Mouse (Mus musculus): ENCODE measurements at regions not wholly inside any gene's neighbourhood (a gene's known extent, or its start where the extent isn't known, plus 50 kb on each side); places are given as distances from the start of the nearest gene placed in this dataset.
"Not testable (repeated sequence)": the region's sequence is repeated elsewhere in the genome, so short reads cannot be mapped to it uniquely, and the experiment has no call there.

DNA sequence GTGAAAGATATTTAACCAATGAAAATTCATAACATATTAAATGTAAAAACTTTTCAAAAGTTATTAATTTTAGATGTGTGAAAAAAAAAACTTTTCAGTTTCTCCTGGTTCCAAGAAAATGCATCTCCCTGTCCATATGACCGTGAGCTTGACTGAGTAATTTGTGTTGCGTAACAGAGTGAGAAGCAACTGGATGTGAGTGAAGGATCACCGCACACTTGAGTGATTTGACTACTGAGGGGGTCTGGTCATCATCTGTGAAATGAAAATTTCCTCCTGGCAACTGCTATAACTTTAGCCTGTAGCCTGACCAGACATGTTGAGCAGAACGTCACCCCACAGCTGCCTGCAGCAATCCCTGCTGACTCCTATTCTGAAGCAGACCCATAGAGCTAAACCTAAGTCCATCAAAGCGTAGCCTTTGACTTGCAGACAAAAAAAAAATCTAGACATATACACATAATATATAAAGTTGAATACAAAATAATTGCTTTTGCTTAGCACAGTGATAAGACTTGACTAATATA lies 461.2 kb downstream of the Brinp3 start:
- no peak for DNase-seq
- intact Hi-C loops (cut with DNase I): no loop called here

DNA sequence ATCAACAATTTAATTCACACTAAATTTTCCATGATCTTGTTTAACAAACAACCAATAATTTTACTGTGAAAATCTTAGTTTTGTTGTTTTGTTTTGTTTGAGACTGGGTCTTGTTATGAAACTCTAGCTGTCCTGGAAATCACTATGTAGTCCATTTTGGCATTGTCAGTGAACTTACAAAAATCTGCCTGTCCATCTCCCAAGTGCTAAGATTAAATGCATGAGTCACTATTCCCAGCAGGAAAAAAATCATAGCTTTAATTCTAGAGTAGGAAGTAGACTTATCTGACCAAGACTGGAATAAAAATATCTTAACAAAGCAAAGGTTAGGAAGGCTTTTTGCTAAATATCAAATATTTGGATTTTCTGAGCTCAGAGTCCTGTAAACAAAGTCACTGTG lies 461.8 kb downstream of the Brinp3 start:
- DNase-seq: no peak
- intact Hi-C loops (cut with DNase I): no loop called here

DNA sequence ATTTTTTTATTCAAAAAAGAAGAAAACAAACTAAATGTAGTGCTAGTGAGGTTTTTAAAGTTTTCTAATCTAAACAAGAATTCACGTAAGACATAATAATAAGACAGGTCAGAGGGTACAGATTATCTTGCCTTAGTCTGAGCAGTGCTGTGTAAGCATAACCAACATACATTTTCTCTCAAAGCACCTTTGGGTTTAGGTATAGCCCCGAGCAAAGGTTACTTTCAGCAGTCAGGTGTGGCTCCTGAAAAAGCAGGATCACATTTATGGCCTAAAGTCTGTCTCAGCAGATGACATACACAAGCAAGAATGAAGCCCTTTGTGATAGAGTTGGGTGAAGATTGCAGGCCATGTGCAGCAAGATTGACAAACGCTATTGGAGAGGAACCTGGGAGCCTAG lies 465.9 kb downstream of the Brinp3 start:
- intact Hi-C loops (cut with DNase I): no loop called here
- DNase-seq: no peak

DNA sequence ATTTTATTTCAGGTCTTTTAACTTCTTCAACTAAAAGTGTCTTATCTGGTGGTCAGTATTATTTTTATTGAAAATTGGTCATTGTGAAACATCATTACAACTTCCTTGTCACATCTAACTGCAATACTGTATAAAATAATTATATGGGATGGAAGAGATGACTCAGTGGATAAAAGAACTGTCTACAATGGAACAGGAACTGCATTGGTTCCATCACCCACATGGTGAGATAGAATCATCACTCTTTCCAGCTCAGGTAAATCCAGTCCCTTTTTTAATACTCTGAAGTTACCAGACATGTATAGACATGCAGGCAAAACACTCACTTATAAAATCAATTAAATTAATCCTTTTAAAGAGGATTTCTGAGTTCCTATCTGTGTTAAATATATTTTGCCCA lies 473.0 kb downstream of the Brinp3 start:
- no peak for DNase-seq
- intact Hi-C loops (cut with DNase I): no loop called here

DNA sequence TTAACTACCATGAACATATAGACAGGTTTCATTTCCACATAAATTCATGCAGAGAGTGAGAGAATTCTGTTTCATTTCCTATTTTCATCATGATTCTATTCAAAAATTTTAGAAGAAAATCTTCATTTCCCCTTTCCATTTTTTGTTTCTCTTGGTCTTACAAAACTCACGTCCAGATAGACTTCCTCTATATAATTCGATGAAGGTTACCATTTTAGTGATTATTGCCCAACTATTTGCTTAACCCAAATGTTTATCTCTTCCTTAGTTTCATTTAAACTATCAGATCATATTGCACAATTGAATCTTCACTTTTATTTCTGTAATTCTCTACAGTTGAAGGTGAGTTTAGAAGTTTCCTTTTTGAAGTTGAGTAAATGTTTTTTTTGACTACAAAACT lies 473.4 kb downstream of the Brinp3 start:
- intact Hi-C loops (cut with DNase I): no loop called here
- DNase-seq: no peak

DNA sequence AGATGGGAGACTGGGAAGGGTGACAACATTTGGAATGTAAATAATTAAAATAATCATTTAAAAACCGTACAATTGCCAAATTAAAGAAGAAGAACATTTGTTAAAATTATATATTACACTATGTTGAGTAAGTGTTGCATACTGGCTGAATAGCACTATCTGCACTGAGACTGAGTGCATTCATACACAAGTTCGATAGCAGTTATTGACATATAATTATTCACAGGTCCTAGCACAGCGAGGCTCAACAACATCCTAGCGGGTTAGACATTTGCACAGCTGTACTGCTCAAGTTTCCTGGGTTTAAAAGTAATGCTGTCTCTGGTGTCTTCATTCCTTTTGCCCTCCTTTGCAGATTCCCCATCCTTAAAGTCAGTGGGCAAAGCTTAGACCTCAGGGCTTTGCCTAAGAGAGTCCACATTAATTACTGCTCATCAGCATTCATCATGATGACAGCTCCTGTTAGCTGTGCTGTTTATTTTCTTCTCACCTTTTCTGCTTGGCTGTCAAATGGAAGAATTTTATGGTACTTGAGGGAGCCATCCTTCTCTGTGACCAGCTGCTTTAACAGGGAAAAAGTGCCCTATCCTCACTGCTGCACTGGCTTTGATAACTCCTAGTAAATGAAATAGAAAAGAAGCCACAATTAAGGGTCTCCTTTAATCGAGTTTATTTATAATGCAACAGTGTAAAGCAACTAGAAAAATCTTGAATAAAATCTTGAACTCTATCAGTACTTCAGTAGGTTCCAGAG lies 489.1 kb downstream of the Brinp3 start:
- intact Hi-C loops (cut with DNase I): no loop called here
- DNase-seq: no peak

DNA sequence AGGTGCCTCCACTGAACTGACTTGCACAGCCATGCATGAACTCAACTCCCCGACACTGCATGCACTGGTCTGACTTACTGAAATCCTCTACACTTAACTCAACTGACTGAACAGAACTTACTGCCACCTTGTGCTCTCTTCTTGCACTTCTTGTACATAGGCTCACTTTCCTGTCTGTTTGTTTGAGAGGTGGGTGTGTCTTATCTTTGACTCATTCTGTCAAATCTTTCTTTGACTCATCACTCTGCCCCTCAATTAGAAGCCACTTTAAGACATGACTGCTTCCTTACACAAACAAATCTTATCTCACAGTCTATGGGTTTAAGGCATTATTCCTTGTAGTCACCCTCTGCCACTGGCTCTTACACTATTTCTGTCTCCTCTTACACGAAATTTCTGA lies 505.5 kb downstream of the Brinp3 start:
- intact Hi-C loops (cut with DNase I): no loop called here
- DNase-seq: no peak

DNA sequence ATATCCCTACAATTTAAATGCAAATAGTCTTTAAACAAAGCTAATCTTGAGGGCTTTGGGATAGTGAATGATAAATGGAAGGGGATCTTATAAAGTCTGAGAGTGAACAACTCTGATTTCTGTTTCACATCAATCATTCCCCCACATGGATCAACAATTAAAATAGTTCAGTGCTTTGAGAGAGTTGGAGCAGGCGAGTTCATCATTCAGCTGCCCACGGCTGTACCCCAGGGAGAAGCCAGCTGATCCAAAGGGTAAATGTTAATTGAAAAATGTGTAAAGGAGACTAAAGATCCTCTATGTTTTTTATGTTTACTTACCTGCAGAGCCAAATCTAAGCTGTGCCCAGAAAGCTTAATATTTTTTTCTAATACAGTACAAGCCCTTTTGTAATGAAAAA lies 553.2 kb downstream of the Brinp3 start:
- intact Hi-C loops (cut with DNase I): no loop called here
- DNase-seq: no peak

DNA sequence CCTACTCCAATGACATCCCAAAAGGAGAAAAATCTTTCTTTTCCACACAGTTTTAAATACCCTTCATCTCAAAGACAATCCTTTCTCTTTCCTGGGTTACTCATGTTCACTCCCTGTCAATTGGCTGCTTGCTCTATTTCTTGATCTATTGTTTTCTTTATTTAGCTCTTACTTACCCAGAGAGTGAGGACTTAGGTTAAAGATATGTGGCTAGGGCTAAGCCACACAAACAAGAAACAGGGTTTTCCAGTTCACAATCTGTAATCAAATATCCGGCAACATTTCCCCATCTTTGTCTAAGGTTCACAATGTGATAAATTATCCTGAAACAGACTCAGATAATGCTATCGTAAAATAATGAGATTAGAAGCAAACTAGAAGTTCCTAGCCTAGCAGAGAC lies 563.9 kb downstream of the Brinp3 start:
- DNase-seq: no peak
- intact Hi-C loops (cut with DNase I): no loop called here

DNA sequence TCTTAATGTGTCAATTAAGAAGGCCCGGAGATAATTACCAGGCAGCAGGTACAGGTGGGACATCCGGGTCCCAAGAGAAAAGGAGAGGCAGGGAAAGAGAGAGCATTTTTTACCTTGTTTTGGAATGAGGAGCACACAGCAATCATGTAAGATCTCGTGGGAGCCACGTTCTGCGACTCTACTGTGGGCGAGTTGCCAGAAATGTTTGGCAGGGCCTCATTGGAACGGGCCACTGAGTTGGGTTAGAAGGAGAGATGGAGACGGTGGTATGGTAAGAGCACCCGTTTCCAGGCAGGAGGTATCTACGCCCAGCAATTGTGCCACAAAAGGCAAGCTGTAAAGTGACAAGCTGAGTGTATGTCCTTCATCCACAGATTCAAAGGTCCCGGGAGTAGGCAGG lies 579.6 kb downstream of the Brinp3 start:
- peak; percentile 4 for DNase-seq
- intact Hi-C loops (cut with DNase I): no loop called here

DNA sequence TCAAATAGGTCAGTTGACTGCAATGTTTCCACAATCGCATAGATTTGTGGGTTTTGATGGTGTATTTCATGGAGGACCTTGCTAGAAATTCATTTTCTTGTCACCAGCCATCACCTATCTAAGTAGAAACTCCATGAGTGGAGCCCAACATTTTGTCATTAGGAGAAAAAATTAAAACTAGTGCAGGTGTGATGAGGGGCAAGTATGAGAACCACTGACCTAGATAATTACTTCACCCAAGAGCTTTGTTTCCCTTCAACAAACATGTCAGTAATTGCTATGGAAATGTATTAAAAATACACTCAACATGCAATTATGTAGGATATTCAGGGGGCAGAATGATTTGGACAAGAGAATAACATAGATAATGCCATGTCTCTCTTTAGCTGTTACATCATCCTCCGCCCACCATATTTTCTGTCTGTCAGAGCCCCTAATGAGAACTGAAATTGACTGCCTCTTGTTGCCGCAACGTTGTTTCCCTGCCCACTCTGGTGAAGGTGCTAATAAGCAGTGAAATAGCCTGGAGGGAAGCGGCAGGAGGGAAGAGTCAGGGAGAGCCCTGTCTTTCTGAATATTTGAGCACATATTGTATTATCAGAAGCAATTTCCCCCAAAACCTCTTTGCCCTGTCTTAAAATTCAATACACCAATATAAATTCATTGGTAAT lies 589.7 kb downstream of the Brinp3 start:
- intact Hi-C loops (cut with DNase I): no loop called here
- no peak for DNase-seq

DNA sequence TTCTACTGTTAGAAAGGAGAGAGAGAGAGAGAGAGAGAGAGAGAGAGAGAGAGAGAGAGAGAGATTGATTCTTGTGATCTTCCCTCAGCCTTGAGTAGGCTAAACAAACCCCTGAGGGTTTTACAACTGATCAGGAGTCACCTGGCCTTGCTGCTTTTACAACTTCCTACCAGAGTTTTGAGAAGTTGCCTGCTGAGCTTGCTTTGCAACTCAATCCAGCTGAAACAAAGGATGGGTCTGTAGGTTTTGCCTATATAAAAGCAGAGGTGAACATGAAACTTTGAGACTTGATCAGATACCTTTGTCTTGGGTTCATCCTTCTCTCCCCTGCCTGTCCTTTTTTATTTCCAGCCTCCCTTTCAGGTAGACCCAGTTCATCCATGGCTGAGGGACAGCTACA lies 631.0 kb downstream of the Brinp3 start:
- intact Hi-C loops (cut with DNase I): no loop called here

DNA sequence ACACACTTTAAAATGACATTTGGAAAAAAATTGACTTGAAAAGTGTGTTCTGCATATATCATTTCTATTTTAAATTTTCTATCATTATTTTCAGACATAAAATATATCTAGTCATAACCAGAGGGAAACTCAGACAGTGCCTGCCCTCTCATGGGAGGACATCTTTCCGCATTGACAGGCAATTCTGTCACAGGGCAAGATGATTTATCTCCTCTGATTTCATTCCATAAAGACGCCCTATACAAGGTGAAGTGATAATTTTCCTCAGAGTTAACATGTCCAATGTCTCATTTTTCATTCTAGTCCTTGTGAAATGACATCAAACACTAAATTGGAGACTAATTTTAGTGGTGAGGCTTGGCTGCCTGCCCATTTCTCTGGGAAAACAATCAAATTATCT lies 643.6 kb downstream of the Brinp3 start:
- peak; percentile 1 for DNase-seq
- intact Hi-C loops (cut with DNase I): no loop called here

More for the DNA sequence above, 631.0 kb downstream of the Brinp3 start:
- DNase-seq: no peak

DNA sequence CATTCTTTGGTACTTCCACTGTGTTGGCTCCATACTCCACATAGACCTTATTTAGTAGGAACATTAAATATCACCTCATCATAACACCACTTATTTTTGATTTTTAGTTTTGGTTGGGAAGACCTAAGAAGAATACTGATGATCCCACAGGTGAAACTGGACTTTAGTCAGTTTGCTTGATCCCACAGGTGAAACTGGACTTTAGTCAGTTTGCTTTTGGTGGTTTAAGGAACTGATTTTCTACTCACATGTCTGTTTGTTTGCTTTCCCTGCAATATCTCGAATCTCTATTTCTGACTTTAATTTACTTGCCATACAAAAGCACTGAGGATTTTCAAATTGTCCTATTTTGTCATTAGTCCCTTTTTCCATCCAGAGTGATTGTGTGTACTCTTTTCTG lies 680.8 kb downstream of the Brinp3 start:
- no peak for DNase-seq

DNA sequence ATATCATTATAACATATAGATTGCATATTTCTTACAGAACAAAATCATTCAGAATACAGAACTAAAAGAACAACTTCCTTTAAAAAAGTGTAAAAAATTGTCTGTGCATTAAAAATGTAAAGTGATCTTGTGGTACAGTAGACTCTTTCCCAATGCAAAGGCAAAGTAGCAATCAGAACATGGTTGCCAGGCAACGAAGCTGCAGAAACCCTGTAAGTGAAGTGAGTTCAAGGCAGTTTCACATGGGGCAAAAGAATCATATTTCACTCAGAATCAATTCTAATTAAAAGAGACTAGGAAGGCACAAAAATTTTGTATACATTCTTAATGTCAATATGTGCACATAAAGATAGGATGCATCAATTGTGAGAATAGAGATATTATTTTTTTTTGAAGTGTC lies 692.2 kb downstream of the Brinp3 start:
- DNase-seq: no peak
- intact Hi-C loops (cut with DNase I): no loop called here

More for the DNA sequence above, 680.8 kb downstream of the Brinp3 start:
- intact Hi-C loops (cut with DNase I): no loop called here

DNA sequence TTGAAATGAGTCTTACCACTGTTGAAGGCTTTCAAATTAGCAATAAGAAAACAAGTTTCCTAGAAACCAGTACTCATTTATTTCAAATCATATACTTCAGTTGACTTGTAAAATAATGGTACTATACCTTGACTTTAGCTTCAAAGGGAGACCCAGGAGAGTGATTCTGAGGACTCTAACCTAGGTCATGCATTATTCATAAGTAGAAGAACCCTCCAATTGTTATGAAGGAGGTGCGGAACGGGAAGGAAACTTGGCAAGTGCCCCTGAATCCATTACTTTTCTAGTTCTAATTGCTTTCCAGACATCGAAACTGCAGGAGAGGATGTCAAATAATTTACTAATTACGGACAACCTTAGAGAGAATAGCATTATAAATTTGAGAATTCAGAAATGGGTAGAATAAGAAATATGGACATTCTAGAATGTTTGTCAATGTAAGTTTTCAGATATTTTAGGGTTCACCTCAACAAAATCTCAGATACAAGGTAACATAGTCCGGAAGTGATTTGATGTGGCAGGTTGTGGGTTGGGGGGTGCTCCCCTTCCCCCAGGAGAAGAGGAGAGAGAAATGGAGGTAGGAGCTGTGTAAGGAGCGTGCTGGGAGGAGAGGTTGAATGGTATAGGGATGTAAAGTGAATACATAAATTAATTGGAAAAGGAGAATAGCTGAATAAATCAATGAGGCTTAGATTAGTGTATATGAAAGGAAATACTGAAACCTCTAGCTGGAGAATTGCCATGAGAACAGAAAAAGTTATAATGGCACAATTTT lies 692.9 kb downstream of the Brinp3 start:
- intact Hi-C loops (cut with DNase I): no loop called here
- no peak for DNase-seq

DNA sequence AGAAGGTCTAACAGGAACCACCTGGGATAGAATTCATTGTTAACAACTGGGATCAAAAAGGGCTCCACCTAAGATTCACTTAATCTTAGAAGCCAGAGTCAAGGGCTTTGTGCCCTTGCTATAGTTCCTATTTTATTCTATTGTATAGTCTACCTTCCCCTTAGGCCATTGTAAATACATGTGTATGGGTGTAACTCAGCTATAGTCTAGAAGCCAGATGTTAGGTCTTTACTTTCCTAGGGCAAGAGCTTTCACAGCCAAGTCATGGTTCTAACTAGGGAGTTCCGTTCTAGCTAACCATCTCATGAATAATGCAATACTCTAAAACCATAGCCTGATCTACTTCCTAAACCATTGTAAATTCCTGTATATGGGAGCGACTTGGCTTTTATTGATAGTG lies 705.4 kb downstream of the Brinp3 start:
- DNase-seq; intact Hi-C loops (cut with DNase I): not testable (repeated sequence)

DNA sequence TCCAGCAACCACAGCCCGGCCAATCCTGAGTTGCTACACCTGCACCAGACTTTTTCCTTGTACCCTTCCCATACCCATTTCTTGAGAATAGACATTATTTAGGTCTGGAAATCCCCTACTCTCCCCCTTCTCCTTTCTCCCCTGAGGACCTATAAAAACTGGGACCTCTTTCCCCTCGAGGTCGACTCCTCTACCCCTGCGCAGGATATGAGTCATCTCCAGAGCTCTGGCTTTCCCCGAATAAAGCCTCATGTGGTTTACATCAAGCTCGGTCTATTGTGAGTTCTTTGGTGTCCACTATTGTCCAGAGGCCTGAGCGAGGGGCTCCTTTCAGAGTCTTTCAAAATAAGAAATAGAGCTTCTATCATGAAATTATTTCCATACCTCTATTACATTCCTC lies 720.3 kb downstream of the Brinp3 start:
- DNase-seq: not testable (repeated sequence)

DNA sequence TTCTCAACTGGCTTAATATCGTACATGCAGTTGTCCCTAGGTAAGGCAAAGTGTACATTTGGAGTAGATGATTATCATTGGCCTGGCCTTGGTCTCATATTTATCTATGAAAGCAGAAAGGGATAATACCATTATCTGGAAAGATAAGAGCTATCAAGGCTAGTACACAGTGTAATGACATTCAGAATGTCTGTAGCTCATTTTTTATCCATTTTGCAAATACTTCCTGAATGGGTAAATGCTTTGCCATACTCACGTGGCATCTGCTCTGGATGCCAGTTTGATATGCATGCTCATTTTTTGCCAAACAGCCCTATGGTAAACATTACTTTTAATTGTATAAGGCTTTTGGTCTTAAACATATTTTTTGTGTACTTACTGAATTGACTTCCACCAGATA lies 723.4 kb downstream of the Brinp3 start:
- intact Hi-C loops (cut with DNase I): no loop called here

More for the DNA sequence above, 720.3 kb downstream of the Brinp3 start:
- intact Hi-C loops (cut with DNase I): not testable (repeated sequence)

DNA sequence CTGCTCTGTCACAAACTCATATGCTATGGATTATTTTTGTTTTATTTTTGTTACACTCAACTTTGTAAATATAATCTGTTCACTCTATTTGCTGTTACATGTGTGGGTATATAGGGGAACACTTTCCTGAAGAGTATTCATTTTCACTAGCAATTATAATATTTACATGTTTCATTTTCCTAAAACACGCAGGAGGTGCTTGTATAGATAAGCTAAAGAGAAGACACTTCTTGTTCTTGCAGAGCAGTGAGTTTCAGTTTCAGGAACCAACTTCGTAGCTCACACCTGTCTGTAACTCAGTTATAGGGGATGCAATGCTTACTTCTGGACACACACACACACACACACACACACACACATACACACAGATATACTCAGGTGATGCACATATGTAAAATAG lies 724.9 kb downstream of the Brinp3 start:
- no peak for DNase-seq
- intact Hi-C loops (cut with DNase I): no loop called here

More for the DNA sequence above, 723.4 kb downstream of the Brinp3 start:
- no peak for DNase-seq

DNA sequence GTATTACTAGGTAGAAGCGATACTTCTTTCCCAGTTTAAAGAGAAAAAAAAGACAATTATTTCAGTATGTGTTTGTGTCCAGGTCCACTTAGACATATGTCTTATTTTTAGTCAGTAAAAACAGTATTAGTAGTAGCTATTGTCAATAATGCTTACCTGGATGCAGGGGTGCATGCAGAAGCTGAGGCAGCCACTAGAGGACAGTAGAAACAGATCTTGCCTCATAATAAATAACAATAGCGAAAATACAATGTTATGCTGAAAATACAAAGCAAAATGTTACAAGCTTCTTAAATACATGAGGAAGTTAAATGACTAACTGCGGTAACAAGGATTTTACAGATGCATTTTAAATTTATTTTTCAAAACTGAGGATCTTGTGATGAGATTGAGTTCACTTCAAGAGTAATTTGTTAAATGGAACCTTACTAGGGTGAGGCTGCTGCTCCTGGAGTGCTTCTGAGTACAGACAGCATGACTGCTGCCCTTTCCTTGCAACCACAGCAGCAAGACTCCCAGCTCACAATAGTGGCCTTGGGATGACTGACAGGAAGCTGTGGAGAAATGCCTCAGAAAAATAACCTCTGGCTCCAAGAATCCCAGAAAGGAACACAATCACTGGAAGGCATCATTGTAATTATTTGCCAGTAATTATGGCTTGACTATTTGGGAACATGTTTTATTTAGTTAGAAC lies 728.8 kb downstream of the Brinp3 start:
- DNase-seq: no peak

More for the DNA sequence above, 728.8 kb downstream of the Brinp3 start:
- intact Hi-C loops (cut with DNase I): no loop called here

All from left cerebral cortex, postnatal 4 days (tissue).